Mouse (Mus musculus): ENCODE results near the gene Mpi. TPM values are rescaled to one million over a fixed set of nuclear protein-coding genes. Genes with fewer than 3 reads are reported as not detected.

Gene Mpi
- polyA plus RNA-seq, 1 experiment from 2014 or later = 8.2 TPM

DNA sequence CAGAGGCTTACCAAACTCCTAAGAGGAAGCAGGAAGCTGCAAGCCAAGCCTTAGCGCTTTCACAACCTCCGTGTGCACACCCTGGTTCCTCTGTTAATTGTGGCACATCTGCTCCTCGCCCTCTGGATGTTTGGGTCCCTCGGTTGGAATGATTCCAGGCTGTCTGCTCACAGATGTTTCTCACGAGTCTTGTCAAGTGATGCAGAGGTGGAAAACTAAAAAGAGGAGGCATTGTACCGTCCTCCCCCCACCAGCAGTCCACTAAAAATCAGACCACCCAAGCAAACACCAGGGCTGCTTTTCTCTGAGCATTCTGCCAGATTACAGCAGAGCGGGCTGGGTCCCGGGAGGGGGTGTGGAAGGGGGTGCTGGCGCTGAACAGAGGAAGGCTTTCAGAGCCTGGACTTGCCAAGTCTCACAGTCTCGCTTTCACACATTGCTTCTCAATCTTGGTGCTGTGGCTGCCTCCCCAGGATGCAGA lies 13.2 kb upstream of the Mpi start:
- no peak for TF ChIP-seq CTCF (IDR thresholded peaks at IDR 0.05; ENCODE audit: low read depth)
- no peak for TF ChIP-seq EP300 (IDR thresholded peaks at IDR 0.05; ENCODE audit: low read depth)
- peaks cover 27% of the 10 kb centered on the region for H3K4me1 ChIP-seq (ENCODE audit: insufficient read depth)
- ATAC-seq (no peak), DNase-seq (peak; percentile 49)
- no peaks in the 10 kb centered on the region for H3K27me3 ChIP-seq (ENCODE audit: insufficient read depth, low read length)
- H3K4me2 ChIP-seq (ENCODE audit: low read depth, low read length) = peak overlapping the region; percentile 42; the same call in 1 of the 2 replicates
- no peak overlapping the region for H3K4me3 ChIP-seq (ENCODE audit: low read depth, low read length)
- peak overlapping the region; percentile 65; the same call in 1 of the 2 replicates for H3K27ac ChIP-seq (ENCODE audit: low read depth)
- H3K36me3 ChIP-seq (replicated peaks; ENCODE audit: insufficient read depth, low read length) = peaks cover 21% of the 10 kb centered on the region
- H3K9ac ChIP-seq (replicated peaks) = no peak overlapping the region
- H3K9me3 ChIP-seq (ENCODE audit: low read length) = no peaks in the 10 kb centered on the region
- 40% methylated on average over 10 of the region's 10 CpGs for WGBS (ENCODE audit: insufficient replicate concordance)

DNA sequence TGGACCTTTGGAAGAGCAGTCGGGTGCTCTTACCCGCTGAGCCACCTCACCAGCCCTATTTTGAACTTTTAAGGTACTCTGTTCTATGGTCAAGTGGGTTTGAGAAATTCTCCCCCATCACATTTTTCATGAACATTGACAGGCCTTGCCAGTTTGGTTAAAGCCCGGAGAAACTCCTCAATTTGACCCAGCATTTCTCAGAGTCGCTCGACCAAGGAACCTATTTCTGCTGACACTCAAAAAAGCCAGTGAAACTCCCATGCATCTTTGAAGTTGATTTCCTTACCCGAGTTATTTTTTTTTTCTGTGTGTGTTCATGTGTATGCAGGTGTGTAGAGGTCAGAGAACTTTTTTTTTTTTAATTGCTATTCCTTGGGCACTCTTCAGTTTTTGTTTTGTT lies 12.0 kb upstream of the Mpi start:
- Histone ChIP-seq H3K36me3 (replicated peaks; ENCODE audit: insufficient read depth, low read length) (peaks cover 18% of the 10 kb centered on the region), H3K4me1 (ENCODE audit: insufficient read depth) (peaks cover 34% of the 10 kb centered on the region), H3K4me2 (ENCODE audit: low read depth, low read length) (no peak overlapping the region), H3K4me3 (ENCODE audit: low read depth, low read length) (no peak overlapping the region), H3K9ac (replicated peaks) (no peak overlapping the region), H3K27me3 (ENCODE audit: insufficient read depth, low read length) (no peaks in the 10 kb centered on the region), H3K9me3 (ENCODE audit: low read length) (no peaks in the 10 kb centered on the region), H3K27ac (ENCODE audit: low read depth) (no peak overlapping the region)
- WGBS (ENCODE audit: insufficient replicate concordance) = 77% methylated on average over 6 of the region's 6 CpGs
- ATAC-seq (no peak), DNase-seq (no peak)
- no peak for TF ChIP-seq CTCF (IDR thresholded peaks at IDR 0.05; ENCODE audit: low read depth)
- TF ChIP-seq EP300 (IDR thresholded peaks at IDR 0.05; ENCODE audit: low read depth) = no peak

DNA sequence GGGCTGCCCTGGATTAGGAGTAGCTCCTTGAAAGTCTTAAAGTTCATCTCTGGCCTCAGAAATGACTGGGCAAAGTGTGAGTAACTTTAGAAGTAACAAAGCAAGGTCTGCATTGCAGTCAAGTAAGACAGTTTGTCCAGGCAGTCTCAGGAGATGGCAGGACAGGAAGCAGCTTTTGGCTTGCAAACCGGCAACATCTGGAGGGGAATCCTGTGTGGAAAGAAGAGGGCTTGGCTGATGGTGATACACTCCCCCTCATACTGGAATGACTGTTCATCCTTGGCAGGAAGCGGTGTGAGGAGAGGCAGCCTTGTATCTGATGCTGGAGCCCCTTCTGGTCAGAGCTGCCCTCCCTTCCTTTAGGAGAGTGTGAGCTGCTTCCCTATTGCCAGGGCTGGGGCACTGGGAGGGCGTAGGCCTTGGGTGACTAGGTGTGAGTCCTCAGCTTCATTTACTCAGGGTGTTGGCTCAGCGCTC lies 10.4 kb upstream of the Mpi start:
- ATAC-seq = no peak
- Histone ChIP-seq H3K4me1 (ENCODE audit: insufficient read depth) (peaks cover 34% of the 10 kb centered on the region), H3K36me3 (replicated peaks; ENCODE audit: insufficient read depth, low read length) (peaks cover 2% of the 10 kb centered on the region; the same call in 1 of the 2 replicates), H3K9ac (replicated peaks) (0 out of 2 replicates have a peak overlapping the region, but pooled peaks have one; percentile 33), H3K9me3 (ENCODE audit: low read length) (no peaks in the 10 kb centered on the region), H3K27ac (ENCODE audit: low read depth) (peak overlapping the region; percentile 30), H3K4me2 (ENCODE audit: low read depth, low read length) (peak overlapping the region; percentile 88), H3K4me3 (ENCODE audit: low read depth, low read length) (peak overlapping the region; percentile 74; the same call in 1 of the 2 replicates), H3K27me3 (ENCODE audit: insufficient read depth, low read length) (no peaks in the 10 kb centered on the region)
- TF ChIP-seq EP300 (IDR thresholded peaks at IDR 0.05; ENCODE audit: low read depth) (0 out of 2 replicates have a peak, but pooled peaks have one; percentile 17), CTCF (IDR thresholded peaks at IDR 0.05; ENCODE audit: low read depth) (no peak)
- peak; percentile 24 for DNase-seq
- 55% methylated on average over 4 of the region's 4 CpGs for WGBS (ENCODE audit: insufficient replicate concordance)

DNA sequence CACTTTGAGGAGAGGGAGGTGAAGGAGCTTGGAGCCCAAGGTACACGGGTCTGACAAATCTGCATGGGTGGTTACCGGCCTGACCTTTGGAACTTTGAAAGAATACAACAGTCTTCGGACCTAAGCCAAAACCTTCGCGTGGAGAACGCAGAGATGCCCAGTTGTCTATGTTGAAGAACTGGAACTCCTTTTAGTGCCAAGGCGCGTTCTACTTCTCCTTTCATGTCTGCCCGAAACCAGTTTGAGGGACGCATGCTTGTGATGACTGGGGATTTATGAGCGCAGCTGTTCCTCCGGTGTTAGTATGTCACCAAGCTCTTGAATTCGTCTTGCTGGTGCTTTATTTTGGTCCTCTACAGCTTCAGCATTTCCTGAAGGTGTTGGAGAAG lies 9.1 kb upstream of the Mpi start:
- Histone ChIP-seq H3K27me3 (ENCODE audit: insufficient read depth, low read length) (no peaks in the 10 kb centered on the region), H3K4me1 (ENCODE audit: insufficient read depth) (peaks cover 34% of the 10 kb centered on the region), H3K4me3 (ENCODE audit: low read depth, low read length) (peak overlapping the region; percentile 74), H3K4me2 (ENCODE audit: low read depth, low read length) (peak overlapping the region; percentile 88), H3K9ac (replicated peaks) (peak overlapping the region; percentile 80), H3K9me3 (ENCODE audit: low read length) (no peaks in the 10 kb centered on the region), H3K36me3 (replicated peaks; ENCODE audit: insufficient read depth, low read length) (no peaks in the 10 kb centered on the region), H3K27ac (ENCODE audit: low read depth) (peak overlapping the region; percentile 92)
- WGBS (ENCODE audit: insufficient replicate concordance) = 46% methylated on average over 13 of the region's 13 CpGs
- no peak for ATAC-seq
- no peak for TF ChIP-seq EP300 (IDR thresholded peaks at IDR 0.05; ENCODE audit: low read depth)
- no peak for TF ChIP-seq CTCF (IDR thresholded peaks at IDR 0.05; ENCODE audit: low read depth)
- peak; percentile 36 for DNase-seq

DNA sequence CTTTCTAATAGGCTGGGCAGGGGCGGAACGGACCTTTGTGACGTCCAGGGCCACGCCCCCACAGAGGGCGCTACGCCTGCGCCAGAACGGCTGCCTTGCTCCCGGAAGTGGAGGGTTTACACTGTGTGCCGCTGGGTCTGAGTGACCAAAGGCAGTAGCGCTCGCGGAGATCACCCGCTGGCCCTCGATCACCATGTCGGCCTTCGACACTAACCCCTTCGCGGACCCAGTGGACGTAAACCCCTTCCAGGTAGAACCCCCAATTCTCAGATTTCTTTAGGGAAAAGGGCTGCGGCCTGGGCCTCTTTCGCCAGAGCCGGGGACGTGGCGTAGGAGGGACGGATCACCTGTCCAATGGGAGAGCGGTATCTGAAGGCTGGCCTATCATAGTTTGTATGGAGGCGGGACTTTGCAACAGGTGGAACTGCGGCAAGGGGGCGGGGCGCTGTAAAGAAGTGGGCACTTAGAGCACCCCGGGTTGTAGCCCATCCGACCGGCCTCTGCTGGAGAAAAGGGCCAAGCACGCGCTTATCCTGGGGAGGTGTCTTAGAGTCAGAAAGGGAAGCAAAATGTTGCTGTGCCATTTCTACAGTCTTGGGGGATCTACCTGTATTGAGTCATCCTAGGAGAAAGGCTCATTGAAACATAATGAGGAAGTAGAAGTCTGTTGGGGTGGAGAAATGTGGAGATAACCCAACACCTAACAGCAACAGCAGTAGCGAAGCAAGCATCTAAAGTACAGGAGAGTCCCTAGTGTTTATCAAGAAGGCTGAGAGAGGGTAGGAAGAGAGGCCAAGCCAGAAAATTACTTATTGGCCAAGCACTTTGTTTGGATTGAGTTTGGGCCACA lies 8.5 kb upstream of the Mpi start, which contains the start of gene Scamp2:
Gene Scamp2 (plus strand): TSS at position 83 of the 850 bp plus-strand sequence.
- peak within 1 kb of the TSS; percentile 92 for H3K27ac ChIP-seq (ENCODE audit: low read depth)
- WGBS (ENCODE audit: insufficient replicate concordance) = under 1% methylated on average over 37 of the region's 37 CpGs
- no peaks in the 10 kb centered on the region for H3K27me3 ChIP-seq (ENCODE audit: insufficient read depth, low read length)
- H3K9ac ChIP-seq (replicated peaks) = peak within 1 kb of the TSS; percentile 80
- H3K4me3 ChIP-seq (ENCODE audit: low read depth, low read length) = peak within 1 kb of the TSS; percentile 74
- peak within 1 kb of the TSS; percentile 88 for H3K4me2 ChIP-seq (ENCODE audit: low read depth, low read length)
- no peaks in the 10 kb centered on the region for H3K9me3 ChIP-seq (ENCODE audit: low read length)
- DNase-seq (peak; percentile 94), ATAC-seq (peak; percentile 98)
- TF ChIP-seq CTCF (IDR thresholded peaks at IDR 0.05; ENCODE audit: low read depth) (peak; percentile 55), EP300 (IDR thresholded peaks at IDR 0.05; ENCODE audit: low read depth) (no peak)
- no peaks in the 10 kb centered on the region for H3K36me3 ChIP-seq (replicated peaks; ENCODE audit: insufficient read depth, low read length)
- H3K4me1 ChIP-seq (ENCODE audit: insufficient read depth) = peaks cover 31% of the 10 kb centered on the region

DNA sequence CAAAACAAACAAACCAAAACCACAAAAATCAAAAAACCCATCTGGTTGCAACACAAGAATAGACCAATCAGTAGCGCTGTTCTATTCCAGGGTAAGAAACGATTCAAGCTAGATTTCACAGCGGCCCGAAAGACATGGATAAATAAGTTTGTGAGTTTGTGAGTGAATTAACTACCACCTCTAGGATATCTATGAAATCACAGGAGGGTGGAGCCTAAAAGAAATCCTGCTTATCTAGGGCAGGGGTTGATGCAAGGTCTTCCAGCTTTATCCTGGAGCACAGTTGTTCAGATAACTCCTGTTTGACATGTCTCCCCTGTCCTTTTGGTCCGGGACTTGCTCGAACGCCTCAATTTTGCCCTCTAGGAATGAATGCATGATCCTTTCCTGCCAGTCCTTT lies 7.7 kb upstream of the Mpi start:
- no peaks in the 10 kb centered on the region for H3K27me3 ChIP-seq (ENCODE audit: insufficient read depth, low read length)
- H3K9me3 ChIP-seq (ENCODE audit: low read length) = no peaks in the 10 kb centered on the region
- WGBS (ENCODE audit: insufficient replicate concordance) = 22% methylated on average over 7 of the region's 7 CpGs
- DNase-seq (no peak), ATAC-seq (no peak)
- H3K9ac ChIP-seq (replicated peaks) = peak overlapping the region; percentile 80; the same call in 1 of the 2 replicates
- H3K27ac ChIP-seq (ENCODE audit: low read depth) = peak overlapping the region; percentile 92
- H3K36me3 ChIP-seq (replicated peaks; ENCODE audit: insufficient read depth, low read length) = no peaks in the 10 kb centered on the region
- H3K4me1 ChIP-seq (ENCODE audit: insufficient read depth) = peaks cover 26% of the 10 kb centered on the region
- peak overlapping the region; percentile 88 for H3K4me2 ChIP-seq (ENCODE audit: low read depth, low read length)
- TF ChIP-seq EP300 (IDR thresholded peaks at IDR 0.05; ENCODE audit: low read depth) = no peak
- TF ChIP-seq CTCF (IDR thresholded peaks at IDR 0.05; ENCODE audit: low read depth) = no peak
- H3K4me3 ChIP-seq (ENCODE audit: low read depth, low read length) = peak overlapping the region; percentile 74

Measured in liver, postnatal 0 days (tissue).